Mouse (Mus musculus) stomach, embryonic 14.5 days (tissue): ENCODE data around the gene Atr. TPM values are rescaled to one million over a fixed set of nuclear protein-coding genes. Genes with fewer than 3 reads are reported as not detected.

ENCODE experiments used
- ATAC-seq: fragments of 200-750 bp; cut with Nextera tagmentation; 2 replicates; pipeline ENCODE4 v1.8.0; 2017; ENCODE audit warnings: low read depth, moderate TSS enrichment; ENCODE audit not compliant: insufficient number of reproducible peaks, insufficient read depth, low FRiP score
- H3K27ac ChIP-seq: fragments of 300-500 bp; sonication (generic); 2 replicates; pipeline ENCODE4 v1.5.1; 2014; ENCODE audit warnings: mild to moderate bottlenecking, low read length, moderate library complexity, mixed read lengths
- H3K27me3 ChIP-seq: fragments of 300-500 bp; sonication (generic); 2 replicates; pipeline ENCODE4 v1.6.1; 2014; ENCODE audit warnings: low read length, control low read depth, mixed read lengths; ENCODE audit not compliant: control insufficient read depth, insufficient read depth
- H3K36me3 ChIP-seq: fragments of 300-500 bp; sonication (generic); 2 replicates; pipeline ENCODE4 v1.6.1; 2014; ENCODE audit warnings: mild to moderate bottlenecking, control low read depth, low read length, moderate library complexity, mixed read lengths; ENCODE audit not compliant: control insufficient read depth, insufficient read depth
- H3K4me1 ChIP-seq: fragments of 300-500 bp; sonication (generic); 2 replicates; pipeline ENCODE4 v1.6.1; 2014; ENCODE audit warnings: low read length, control low read depth, mixed read lengths; ENCODE audit not compliant: control insufficient read depth, insufficient read depth
- H3K4me2 ChIP-seq: fragments of 300-500 bp; sonication (generic); replicated peaks from 2 replicates; pipeline ENCODE4 v1.6.1; 2014; ENCODE audit warnings: low read depth, low read length, control low read depth
- H3K4me3 ChIP-seq: fragments of 300-500 bp; sonication (generic); 2 replicates; pipeline ENCODE4 v1.5.1; 2014; ENCODE audit warnings: low read depth, low read length, control low read depth
- H3K9ac ChIP-seq: fragments of 300-500 bp; sonication (generic); replicated peaks from 2 replicates; pipeline ENCODE4 v1.6.1; 2014; ENCODE audit warnings: low read depth, mild to moderate bottlenecking, control low read depth, low read length, moderate library complexity, mixed read lengths
- H3K9me3 ChIP-seq: fragments of 300-500 bp; sonication (generic); 2 replicates; pipeline ENCODE4 v1.6.1; 2016; ENCODE audit warnings: low read depth, low read length, control low read depth; ENCODE audit not compliant: control insufficient read depth
- WGBS: fragments of 180-500 bp; shearing (Covaris S2); extraction: QIAGEN DNeasy Blood & Tissue Kit; methylation state at CpG from one replicate; pipeline ENCODE4 v1.1.7; 2014; 5-methylcytosine and 5-hydroxymethylcytosine counted together
- polyA plus RNA-seq: library from polyadenylated mRNA; unstranded; fragments of >200 nt; fragmentation: Nextera tagmentation; extraction: Ambion mirVana; gene quantifications from 2 replicates; pipeline ENCODE4 v1.2.1, GENCODE M21; 2014

The Atr gene
- polyA plus RNA-seq, 1 experiment from 2014 or later = 27.4 TPM

- Histone ChIP-seq H3K9me3 (no peaks in the 10 kb centered on the region), H3K27me3 (no peaks in the 10 kb centered on the region), H3K27ac (no peak overlapping the region), H3K36me3 (no peaks in the 10 kb centered on the region), H3K4me1 (no peaks in the 10 kb centered on the region), H3K4me3 (no peak overlapping the region), H3K4me2 (no peak overlapping the region), H3K9ac (no peak overlapping the region)
- WGBS = 78% methylated on average over 3 of the region's 3 CpGs
- no peak for ATAC-seq
Measured at GRCm38 (mm10) chr9:95832758-95833157, 24.6 kb upstream of the Atr start.

- no peaks in the 10 kb centered on the region for H3K36me3 ChIP-seq
- H3K4me2 ChIP-seq = no peak overlapping the region
- no peak overlapping the region for H3K4me3 ChIP-seq
- WGBS = 73% methylated on average over 3 of the region's 3 CpGs
- H3K27ac ChIP-seq = no peak overlapping the region
- no peak for ATAC-seq
- no peaks in the 10 kb centered on the region for H3K27me3 ChIP-seq
- H3K9ac ChIP-seq = no peak overlapping the region
- H3K9me3 ChIP-seq = no peaks in the 10 kb centered on the region
- no peaks in the 10 kb centered on the region for H3K4me1 ChIP-seq
Measured at GRCm38 (mm10) chr9:95834799-95835198, 22.6 kb upstream of the Atr start.

- Histone ChIP-seq H3K4me2 (no peak overlapping the region), H3K36me3 (no peaks in the 10 kb centered on the region), H3K9me3 (no peaks in the 10 kb centered on the region), H3K4me3 (no peak overlapping the region), H3K27me3 (no peaks in the 10 kb centered on the region), H3K9ac (no peak overlapping the region), H3K27ac (no peak overlapping the region), H3K4me1 (no peaks in the 10 kb centered on the region)
- WGBS = 93% methylated on average over 10 of the region's 10 CpGs
- no peak for ATAC-seq
Measured at GRCm38 (mm10) chr9:95835741-95836140, 21.7 kb upstream of the Atr start.

DNA sequence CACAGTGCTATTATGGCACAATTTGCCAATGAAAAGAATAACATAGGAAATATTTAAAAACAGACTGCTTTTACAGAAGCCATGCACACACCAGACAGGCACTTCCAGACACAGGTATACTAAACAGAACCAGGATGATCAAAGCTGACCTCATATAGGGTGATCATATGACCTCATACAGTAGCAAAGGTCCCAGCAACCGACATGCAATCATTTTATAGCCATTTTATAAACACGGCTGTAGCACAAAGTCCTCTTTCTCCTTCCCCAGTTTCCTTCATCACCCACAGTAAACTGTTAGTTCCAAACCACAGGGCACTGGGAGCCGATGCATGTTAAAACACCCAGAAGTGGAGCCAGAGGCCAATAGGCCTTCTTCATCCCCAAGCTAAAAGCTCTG lies 18.0 kb upstream of the Atr start:
- no peaks in the 10 kb centered on the region for H3K36me3 ChIP-seq
- H3K4me3 ChIP-seq = no peak overlapping the region
- ATAC-seq = no peak
- H3K27me3 ChIP-seq = no peaks in the 10 kb centered on the region
- no peaks in the 10 kb centered on the region for H3K9me3 ChIP-seq
- no peaks in the 10 kb centered on the region for H3K4me1 ChIP-seq
- WGBS = 72% methylated on average over 3 of the region's 3 CpGs
- H3K9ac ChIP-seq = no peak overlapping the region
- H3K27ac ChIP-seq = no peak overlapping the region
- H3K4me2 ChIP-seq = no peak overlapping the region

- H3K4me1 ChIP-seq = no peaks in the 10 kb centered on the region
- no peaks in the 10 kb centered on the region for H3K27me3 ChIP-seq
- WGBS = under 1% methylated on average over 46 of the region's 46 CpGs
- H3K27ac ChIP-seq = peak within 1 kb of the TSS; percentile 48; the same call in 1 of the 2 replicates
- peak within 1 kb of the TSS; percentile 58 for H3K4me3 ChIP-seq
- H3K9me3 ChIP-seq = no peaks in the 10 kb centered on the region
- H3K4me2 ChIP-seq = peak within 1 kb of the TSS; percentile 90
- no peaks in the 10 kb centered on the region for H3K36me3 ChIP-seq
- H3K9ac ChIP-seq = peak within 1 kb of the TSS; percentile 26; the same call in 1 of the 2 replicates
- peak; percentile 91 for ATAC-seq
Measured at GRCm38 (mm10) chr9:95844825-95845460, 12.5 kb upstream of the Atr start, which contains the start of gene Pls1. Gene Pls1 (minus strand): TSS chr9:95845311.

GRCm38 (mm10) chr9:95845711-95846110 lies 11.7 kb upstream of the Atr start:
- 46% methylated on average over 4 of the region's 4 CpGs for WGBS
- H3K27ac ChIP-seq = 0 out of 2 replicates have a peak overlapping the region, but pooled peaks have one; percentile 10
- no peaks in the 10 kb centered on the region for H3K4me1 ChIP-seq
- H3K9me3 ChIP-seq = no peaks in the 10 kb centered on the region
- H3K4me3 ChIP-seq = peak overlapping the region; percentile 58; the same call in 1 of the 2 replicates
- ATAC-seq = no peak
- no peak overlapping the region for H3K9ac ChIP-seq
- no peaks in the 10 kb centered on the region for H3K36me3 ChIP-seq
- no peaks in the 10 kb centered on the region for H3K27me3 ChIP-seq
- peak overlapping the region; percentile 90 for H3K4me2 ChIP-seq

DNA sequence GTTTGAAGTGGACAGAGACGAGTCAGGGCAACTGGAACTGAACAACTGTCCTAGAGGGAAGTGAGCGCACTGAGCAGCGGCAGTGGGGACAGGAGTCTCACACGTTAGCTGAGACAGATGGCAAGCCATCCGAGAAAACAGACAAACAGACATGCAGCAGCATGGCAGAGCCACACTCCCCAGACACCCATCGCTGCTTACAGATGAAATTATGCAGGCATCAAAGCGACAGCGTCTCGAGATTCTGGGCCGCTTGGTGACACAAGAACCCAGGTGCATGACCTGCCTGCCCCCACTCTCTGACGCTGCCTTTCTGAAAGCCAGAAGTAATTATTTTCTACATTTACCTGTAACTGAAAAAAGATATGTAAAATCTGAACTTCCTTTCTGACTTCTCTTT lies 5.7 kb upstream of the Atr start:
- H3K4me1 ChIP-seq = no peaks in the 10 kb centered on the region
- no peak overlapping the region for H3K27ac ChIP-seq
- H3K9ac ChIP-seq = no peak overlapping the region
- ATAC-seq = no peak
- no peaks in the 10 kb centered on the region for H3K27me3 ChIP-seq
- H3K36me3 ChIP-seq = no peaks in the 10 kb centered on the region
- WGBS = 68% methylated on average over 11 of the region's 11 CpGs
- no peaks in the 10 kb centered on the region for H3K9me3 ChIP-seq
- H3K4me3 ChIP-seq = no peak overlapping the region
- H3K4me2 ChIP-seq = no peak overlapping the region

DNA sequence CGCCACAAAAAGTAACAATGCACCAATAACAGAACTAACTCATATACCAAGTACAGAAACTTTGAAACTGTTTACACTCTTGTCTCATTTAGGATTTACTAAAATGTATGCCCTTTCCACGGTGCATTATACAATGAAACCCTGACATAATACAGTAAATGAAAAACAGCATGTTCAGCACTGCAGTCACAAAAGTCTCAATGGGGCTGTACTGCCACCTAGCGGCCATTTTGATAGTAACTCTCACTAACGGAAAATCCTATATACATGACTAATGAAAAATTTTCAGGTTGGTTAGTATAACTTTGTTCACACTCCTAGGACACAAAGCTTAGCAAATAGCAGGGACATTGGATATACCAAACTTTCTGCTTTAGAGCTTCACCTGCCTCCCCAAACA lies 4.5 kb upstream of the Atr start:
- Histone ChIP-seq H3K4me1 (no peaks in the 10 kb centered on the region), H3K4me2 (no peak overlapping the region), H3K4me3 (no peak overlapping the region), H3K9me3 (no peaks in the 10 kb centered on the region), H3K27me3 (no peaks in the 10 kb centered on the region), H3K27ac (no peak overlapping the region), H3K9ac (no peak overlapping the region), H3K36me3 (no peaks in the 10 kb centered on the region)
- ATAC-seq = no peak
- WGBS = 26% methylated on average over 4 of the region's 4 CpGs

- no peak for ATAC-seq
- Histone ChIP-seq H3K4me2 (no peak overlapping the region), H3K9me3 (no peaks in the 10 kb centered on the region), H3K27ac (no peak overlapping the region), H3K9ac (no peak overlapping the region), H3K4me3 (no peak overlapping the region), H3K27me3 (no peaks in the 10 kb centered on the region), H3K4me1 (no peaks in the 10 kb centered on the region), H3K36me3 (no peaks in the 10 kb centered on the region)
- WGBS = 57% methylated on average over 2 of the region's 2 CpGs
Measured at GRCm38 (mm10) chr9:95854891-95855290, 2.5 kb upstream of the Atr start.
